Mouse (Mus musculus) CD4-positive, CD25-positive, alpha-beta regulatory T cell, adult 9 weeks (primary cell): Measurements from ENCODE around the gene Ift20. TPM values are rescaled to one million over a fixed set of nuclear protein-coding genes. Genes with fewer than 3 reads are reported as not detected.

Source experiments
- polyA plus RNA-seq: library from polyadenylated mRNA; unstranded; fragments of 100-300 nt; shearing (Covaris generic); gene quantifications from one replicate; pipeline ENCODE4 v1.2.1, GENCODE M21; 2017

Ift20 gene
- polyA plus RNA-seq: 130 TPM

GRCm38 (mm10) chr11:78536080-78536689, at the start of gene Ift20, which contains the start of gene Tnfaip1:
Ift20 (plus strand) TSS chr11:78536361.
Tnfaip1 (minus strand) TSS chr11:78536332.

DNA sequence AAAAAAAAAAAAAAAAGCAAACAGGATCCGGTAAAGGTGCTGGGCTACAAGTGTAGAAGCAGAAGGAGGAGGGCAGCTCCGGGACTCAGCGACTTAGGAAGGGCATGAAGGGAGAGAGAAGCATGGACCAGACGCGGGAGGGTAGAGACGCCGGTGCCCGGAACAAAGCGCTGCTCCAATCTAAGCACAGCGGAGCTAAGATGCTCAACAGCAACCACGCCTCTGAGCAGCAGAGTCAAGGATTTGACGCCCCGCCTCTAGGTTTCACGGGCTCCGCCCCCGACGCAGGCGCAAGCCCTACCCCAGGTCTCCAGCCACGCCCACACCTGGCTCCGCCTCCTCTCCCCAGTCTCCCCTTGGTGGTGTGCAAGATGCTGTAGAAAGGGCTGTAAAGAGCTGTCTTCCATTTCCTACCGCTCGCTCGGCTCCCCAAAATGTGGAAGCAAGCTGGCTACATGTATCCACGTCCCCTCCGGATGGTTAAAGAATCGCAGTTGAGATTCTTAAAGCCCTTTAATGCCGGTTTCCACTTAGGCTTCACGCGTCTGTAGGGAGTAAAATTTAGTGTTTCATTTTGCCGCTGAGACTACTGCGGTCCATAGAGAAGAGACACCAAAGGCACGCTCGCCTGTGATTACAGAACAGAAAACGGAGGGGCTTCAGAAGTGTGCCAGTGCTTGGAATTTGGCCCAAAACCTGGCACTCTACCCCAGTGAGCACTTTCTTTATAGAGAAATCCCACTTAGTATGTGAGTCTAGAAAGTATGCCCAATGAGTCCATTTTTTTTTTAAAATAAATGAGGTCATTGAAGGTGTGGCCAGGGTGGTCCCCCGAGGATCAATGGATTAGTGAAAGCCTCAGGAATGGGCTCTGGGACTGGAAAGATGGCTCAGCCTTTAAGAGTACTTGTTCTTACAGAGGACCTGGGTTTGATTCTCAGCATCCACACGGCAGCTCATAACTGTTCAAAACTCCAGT, 38.3 kb upstream of the Ift20 start, which contains the start of gene Sarm1:
TSS of gene Sarm1 (minus strand) at position 211 of the 979 bp plus-strand sequence.

DNA sequence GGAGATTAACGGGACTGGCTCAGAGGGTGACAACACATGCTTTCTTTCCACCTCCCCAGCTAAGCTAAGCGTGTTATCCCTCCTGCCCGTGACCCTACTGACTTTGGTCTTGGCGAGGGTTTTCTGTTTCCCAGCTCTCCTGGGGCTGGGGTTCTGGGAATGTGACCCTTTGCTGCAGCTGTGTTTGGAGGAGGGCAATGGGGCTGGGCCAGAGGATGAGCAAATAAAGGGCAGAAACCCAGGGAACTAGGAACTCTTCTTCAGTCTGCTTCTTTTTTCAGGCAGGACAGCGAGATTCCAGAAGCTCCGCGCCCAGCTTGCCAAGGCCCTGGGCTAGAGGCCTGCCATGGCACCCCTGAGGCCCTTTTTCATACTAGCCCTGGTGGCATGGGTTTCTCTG, 37.2 kb upstream of the Ift20 start, which contains the start of gene Vtn:
TSS of gene Vtn (plus strand) at position 88 of the 400 bp plus-strand sequence.

DNA sequence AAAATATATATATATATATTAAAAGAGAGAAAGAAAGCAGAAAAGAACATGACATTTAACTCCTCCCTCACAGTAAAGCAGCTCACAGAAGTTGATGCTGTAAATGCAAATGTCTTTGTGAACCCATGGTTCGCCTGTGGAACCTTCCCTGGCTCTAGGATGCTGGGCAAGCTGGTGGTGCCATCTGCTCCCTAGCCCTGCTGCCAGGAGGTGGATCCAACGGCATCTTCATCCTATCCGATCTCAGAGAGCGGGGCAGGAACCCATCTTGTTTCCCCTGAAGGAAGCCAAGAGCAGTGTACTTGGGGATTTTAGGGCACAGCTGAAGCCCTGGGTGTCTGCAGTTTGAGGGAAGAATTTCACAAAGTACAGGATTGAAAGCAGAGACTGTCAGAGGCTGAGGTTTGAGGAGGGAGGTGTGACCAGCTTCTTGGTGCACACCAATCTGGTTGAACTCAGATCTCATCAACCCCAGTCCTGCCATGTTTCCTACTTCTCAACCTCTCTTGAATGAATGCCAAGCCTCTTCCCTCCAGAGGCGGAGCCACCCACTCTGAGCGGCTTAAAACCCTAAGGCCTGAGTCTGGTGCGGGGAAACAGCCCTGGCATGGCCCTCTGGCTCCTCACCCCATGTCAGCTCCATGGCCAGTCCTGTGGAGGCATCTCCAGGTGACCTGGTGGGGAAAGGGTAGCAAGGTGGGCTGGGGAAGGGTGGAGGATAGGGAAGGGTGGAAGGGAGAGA, 33.1 kb upstream of the Ift20 start, which contains the start of gene Sebox:
TSS of gene Sebox (plus strand) at position 539 of the 742 bp plus-strand sequence.

GRCm38 (mm10) chr11:78512025-78512957, 23.9 kb upstream of the Ift20 start, which contains the start of the genes Tmem199 and Poldip2:
Tmem199 (minus strand) TSS chr11:78512172.
Poldip2 (plus strand) TSS chr11:78512193.

GRCm38 (mm10) chr11:78550168-78551058, 14.3 kb downstream of the Ift20 start, which contains the start of gene Tmem97:
Tmem97 (minus strand) TSS chr11:78550777.

Other genes with a start within 250 kb of the Ift20 start
- gene BC030499, start 245.5 kb upstream of the Ift20 start, polyA plus RNA-seq: 0.38 TPM
- 2.2 TPM for gene Spag5, start 234.8 kb upstream of the Ift20 start, polyA plus RNA-seq
- 14.5 TPM for gene Aldoc, start 213.4 kb upstream of the Ift20 start, polyA plus RNA-seq
- 136 TPM for gene Pigs, start 207.9 kb upstream of the Ift20 start, polyA plus RNA-seq
- gene Unc119, start 192.9 kb upstream of the Ift20 start, polyA plus RNA-seq: 18.6 TPM
- not detected for gene Foxn1, start 149.8 kb upstream of the Ift20 start, polyA plus RNA-seq
- not detected for gene Slc13a2, start 114.1 kb upstream of the Ift20 start, polyA plus RNA-seq
- gene Slc46a1, start 70.7 kb upstream of the Ift20 start, polyA plus RNA-seq: 1.8 TPM
- gene Sarm1, start 38.6 kb upstream of the Ift20 start, polyA plus RNA-seq: 0.77 TPM
- gene Vtn, start 37.3 kb upstream of the Ift20 start, polyA plus RNA-seq: not detected
- not detected for gene Sebox, start 32.9 kb upstream of the Ift20 start, polyA plus RNA-seq
- 55.4 TPM for gene Tmem199, start 24.2 kb upstream of the Ift20 start, polyA plus RNA-seq
- gene Poldip2, start 24.2 kb upstream of the Ift20 start, polyA plus RNA-seq: 26.9 TPM
- 23.0 TPM for gene Tnfaip1, start within 50 bp of the Ift20 start, polyA plus RNA-seq
- 17.2 TPM for gene Tmem97, start 14.4 kb downstream of the Ift20 start, polyA plus RNA-seq
- 11.1 TPM for gene Nlk, start 161.0 kb downstream of the Ift20 start, polyA plus RNA-seq
- 39.2 TPM for gene Ccnq, start 215.4 kb downstream of the Ift20 start, polyA plus RNA-seq